Mouse (Mus musculus) MEL (cell line): ENCODE data around the gene Sh3d19. TPM values are rescaled to one million over a fixed set of nuclear protein-coding genes. Genes with fewer than 3 reads are reported as not detected.

Source experiments
- DNase-seq: peaks from one replicate; pipeline ENCODE4 v3.0.0; 2011; ENCODE audit warnings: low read depth, low spot score
- H3K27ac ChIP-seq: 2 replicates; pipeline ENCODE4 v1.5.1; 2012; ENCODE audit warnings: low read depth, mild to moderate bottlenecking, control low read depth, low read length, moderate library complexity; ENCODE audit not compliant: control insufficient read depth
- H3K27me3 ChIP-seq, 2 experiments: fragments of 150-350 bp in 1 of 2; sonication (generic) in 1 of 2; 2 replicates each; pipeline ENCODE4 v1.6.1; 2012; ENCODE audit warnings: low read length in 2 of 2, mild to moderate bottlenecking in 2 of 2, improper control_type of control experiment in 1 of 2, moderate library complexity in 1 of 2; ENCODE audit not compliant: insufficient read depth in 2 of 2, control insufficient read depth in 1 of 2
- H3K36me3 ChIP-seq, 2 experiments: 2 replicates each; pipeline ENCODE4 v1.6.1; 2012 to 2014; ENCODE audit warnings: low read length in 2 of 2, improper control_type of control experiment in 1 of 2, inconsistent platforms in 1 of 2, mild to moderate bottlenecking in 1 of 2; ENCODE audit not compliant: insufficient read depth in 2 of 2, control insufficient read depth in 1 of 2
- H3K4me1 ChIP-seq, 2 experiments: fragments of 150-350 bp in 1 of 2; sonication (generic) in 1 of 2; 2 replicates each; pipeline ENCODE4 v1.6.1; 2012; ENCODE audit warnings: low read length in 2 of 2, improper control_type of control experiment in 1 of 2, mild to moderate bottlenecking in 1 of 2; ENCODE audit not compliant: insufficient read depth in 2 of 2, control insufficient read depth in 1 of 2
- H3K4me3 ChIP-seq, 2 experiments: fragments of 150-350 bp in 1 of 2; sonication (generic) in 1 of 2; 2 replicates each; pipeline ENCODE4 v1.5.1; 2012; ENCODE audit warnings: low read depth in 2 of 2, low read length in 2 of 2, mild to moderate bottlenecking in 2 of 2, moderate library complexity in 2 of 2, control low read depth in 1 of 2, improper control_type of control experiment in 1 of 2; ENCODE audit not compliant: control insufficient read depth in 1 of 2, insufficient read depth in 1 of 2
- H3K79me2 ChIP-seq: 2 replicates; pipeline ENCODE4 v1.6.1; 2012; ENCODE audit warnings: mild to moderate bottlenecking, low read length, moderate library complexity; ENCODE audit not compliant: control insufficient read depth, poor library complexity, insufficient read depth
- H3K9ac ChIP-seq: 2 replicates; pipeline ENCODE4 v1.6.1; 2012; ENCODE audit warnings: low read depth, mild to moderate bottlenecking, control low read depth, low read length, moderate library complexity; ENCODE audit not compliant: control insufficient read depth, poor library complexity, severe bottlenecking
- H3K9me3 ChIP-seq: fragments of 150-350 bp; sonication (generic); replicated peaks from 2 replicates; pipeline ENCODE4 v1.6.1; 2012; ENCODE audit warnings: mild to moderate bottlenecking, low read length, improper control_type of control experiment, moderate library complexity; ENCODE audit not compliant: insufficient read depth
- BHLHE40 ChIP-seq: IDR thresholded peaks from 2 replicates; pipeline ENCODE4 v1.6.1; 2012; ENCODE audit warnings: low read depth, mild to moderate bottlenecking, inconsistent platforms, low read length, improper control_type of control experiment, borderline replicate concordance
- CHD1 ChIP-seq: IDR thresholded peaks from 2 replicates; pipeline ENCODE4 v1.6.1; 2012; ENCODE audit warnings: low read depth, mild to moderate bottlenecking, inconsistent platforms, low read length, improper control_type of control experiment
- E2F4 ChIP-seq: IDR thresholded peaks from 2 replicates; pipeline ENCODE4 v1.6.1; 2011; ENCODE audit warnings: low read depth, low read length, improper control_type of control experiment, borderline replicate concordance
- ELF1 ChIP-seq: IDR thresholded peaks from 2 replicates; pipeline ENCODE4 v1.6.1; 2014; ENCODE audit warnings: low read depth, mild to moderate bottlenecking, inconsistent platforms, low read length, improper control_type of control experiment, moderate library complexity
- GABPA ChIP-seq: IDR thresholded peaks from 2 replicates; pipeline ENCODE4 v1.6.1; 2012; ENCODE audit warnings: low read depth, mild to moderate bottlenecking, inconsistent platforms, low read length, improper control_type of control experiment, moderate library complexity
- GATA1 ChIP-seq: IDR thresholded peaks from 2 replicates; pipeline ENCODE4 v1.6.1; 2011; ENCODE audit warnings: low read depth, low read length, improper control_type of control experiment
- HCFC1 ChIP-seq: IDR thresholded peaks from 2 replicates; pipeline ENCODE4 v1.6.1; 2012; ENCODE audit warnings: low read depth, mild to moderate bottlenecking, inconsistent platforms, low read length, improper control_type of control experiment, moderate library complexity
- KAT2A ChIP-seq: conservative IDR thresholded peaks from 2 replicates; pipeline ENCODE4 v1.6.1; 2012; ENCODE audit warnings: low read depth, low read length, improper control_type of control experiment, inconsistent platforms
- MAFK ChIP-seq: IDR thresholded peaks from 2 replicates; pipeline ENCODE4 v1.6.1; 2011; ENCODE audit warnings: low read depth, mild to moderate bottlenecking, low read length, improper control_type of control experiment, borderline replicate concordance
- MAX ChIP-seq: IDR thresholded peaks from 2 replicates; pipeline ENCODE4 v1.6.1; 2011; ENCODE audit warnings: low read length, improper control_type of control experiment
- MXI1 ChIP-seq: IDR thresholded peaks from 2 replicates; pipeline ENCODE4 v1.6.1; 2011; ENCODE audit warnings: mild to moderate bottlenecking, low read depth, low read length, improper control_type of control experiment
- NELFE ChIP-seq: IDR thresholded peaks from 2 replicates; pipeline ENCODE4 v1.6.1; 2011; ENCODE audit warnings: low read depth, low read length, improper control_type of control experiment
- POLR2A ChIP-seq, 2 experiments: IDR thresholded peaks; 2 replicates each; pipeline ENCODE4 v1.6.1; 2011 to 2012; ENCODE audit warnings: low read length in 2 of 2, mild to moderate bottlenecking in 2 of 2, control low read depth in 1 of 2, improper control_type of control experiment in 1 of 2, low read depth in 1 of 2, moderate library complexity in 1 of 2; ENCODE audit not compliant: control insufficient read depth in 1 of 2, insufficient read depth in 1 of 2, poor library complexity in 1 of 2
- POLR2AphosphoS5 ChIP-seq: IDR thresholded peaks from 2 replicates; pipeline ENCODE4 v1.6.1; 2012; ENCODE audit warnings: low read depth, borderline replicate concordance, mild to moderate bottlenecking, inconsistent platforms, low read length, moderate library complexity, mixed read lengths
- RCOR1 ChIP-seq: IDR thresholded peaks from 2 replicates; pipeline ENCODE4 v1.6.1; 2012; ENCODE audit warnings: low read depth, mild to moderate bottlenecking, inconsistent platforms, low read length, improper control_type of control experiment
- TBP ChIP-seq: IDR thresholded peaks from 2 replicates; pipeline ENCODE4 v1.8.0; 2011; ENCODE audit warnings: low read depth, low read length, improper control_type of control experiment
- TCF12 ChIP-seq: IDR thresholded peaks from 2 replicates; pipeline ENCODE4 v1.6.1; 2014; ENCODE audit warnings: low read depth, mild to moderate bottlenecking, inconsistent platforms, low read length, improper control_type of control experiment, moderate library complexity
- ZKSCAN1 ChIP-seq: IDR thresholded peaks from 2 replicates; pipeline ENCODE4 v1.6.1; 2012; ENCODE audit warnings: low read depth, mild to moderate bottlenecking, inconsistent platforms, low read length, improper control_type of control experiment, moderate library complexity
- ZMIZ1 ChIP-seq: IDR thresholded peaks from 2 replicates; pipeline ENCODE4 v1.6.1; 2012; ENCODE audit warnings: low read depth, mild to moderate bottlenecking, inconsistent platforms, low read length, improper control_type of control experiment, moderate library complexity
- polyA plus RNA-seq, 2 experiments: library from polyadenylated mRNA; stranded (reverse) in 1 of 2; unstranded in 1 of 2; fragments of >175 nt in 1 of 2; fragments of >200 nt in 1 of 2; gene quantifications; 2 replicates each; pipeline versions ENCODE4 v1.2.1 to v1.2.4; 2012; ENCODE audit warnings: low replicate concordance in 2 of 2, low read depth in 1 of 2; ENCODE audit not compliant: insufficient read length in 2 of 2, insufficient read depth in 1 of 2, missing spikeins in 1 of 2
- total RNA-seq: library from RNA; depleted of rRNA; stranded (reverse); fragments of 300-350 nt; gene quantifications from 2 replicates; pipeline ENCODE4 v1.2.3, GENCODE M21; 2012

Gene Sh3d19
- total and polyA plus RNA-seq, 3 experiments = 2.2 to 4.8 TPM; not detected in 1

DNA sequence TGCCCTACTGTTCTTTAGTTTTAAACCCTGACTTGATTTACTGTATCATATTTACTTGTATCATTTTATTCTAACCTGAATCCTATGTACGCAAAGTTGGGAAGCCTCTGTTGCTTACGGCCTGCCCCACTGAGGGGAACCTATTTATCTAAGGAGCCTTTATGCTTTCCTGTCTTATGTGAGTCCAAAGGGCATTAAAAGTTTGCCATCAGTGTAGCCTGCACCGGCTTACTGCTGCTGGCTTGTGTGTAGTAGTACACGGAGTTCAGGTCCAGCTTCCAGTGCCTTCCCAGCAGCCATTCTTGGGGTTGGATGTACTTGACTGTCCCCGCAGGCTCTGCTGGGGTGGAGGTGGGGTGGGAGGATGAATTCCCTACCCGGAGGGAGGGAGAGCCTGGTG lies 13.6 kb downstream of the Sh3d19 start:
- no peak for DNase-seq
- H3K4me3 ChIP-seq = no peak overlapping the region
- H3K9me3 ChIP-seq = no peaks in the 10 kb centered on the region
- no peak overlapping the region for H3K9ac ChIP-seq
- H3K36me3 ChIP-seq = no peaks in the 10 kb centered on the region
- no peaks in the 10 kb centered on the region for H3K4me1 ChIP-seq
- H3K27ac ChIP-seq = no peak overlapping the region
- TF ChIP-seq CHD1 = no peak
- TF ChIP-seq HCFC1 = no peak
- no peak for TF ChIP-seq ZKSCAN1
- TF ChIP-seq POLR2AphosphoS5 = no peak
- TF ChIP-seq TBP = no peak
- no peak for TF ChIP-seq MAX
- TF ChIP-seq E2F4 = no peak
- no peak for TF ChIP-seq ZMIZ1
- no peak for TF ChIP-seq TCF12
- TF ChIP-seq RCOR1 = no peak
- TF ChIP-seq NELFE = no peak
- no peak for TF ChIP-seq MAFK
- no peak for TF ChIP-seq MXI1
- no peak for TF ChIP-seq POLR2A (IDR thresholded peaks at IDR 0.05; ENCODE audit: control insufficient read depth in 1 of 2, insufficient read depth in 1 of 2, low read depth in 1 of 2, low read length in 2 of 2, poor library complexity in 1 of 2)
- no peak for TF ChIP-seq BHLHE40
- TF ChIP-seq GABPA = no peak
- no peak for TF ChIP-seq ELF1
- no peak for TF ChIP-seq KAT2A
- H3K27me3 ChIP-seq = no peaks in the 10 kb centered on the region
- no peaks in the 10 kb centered on the region for H3K79me2 ChIP-seq

DNA sequence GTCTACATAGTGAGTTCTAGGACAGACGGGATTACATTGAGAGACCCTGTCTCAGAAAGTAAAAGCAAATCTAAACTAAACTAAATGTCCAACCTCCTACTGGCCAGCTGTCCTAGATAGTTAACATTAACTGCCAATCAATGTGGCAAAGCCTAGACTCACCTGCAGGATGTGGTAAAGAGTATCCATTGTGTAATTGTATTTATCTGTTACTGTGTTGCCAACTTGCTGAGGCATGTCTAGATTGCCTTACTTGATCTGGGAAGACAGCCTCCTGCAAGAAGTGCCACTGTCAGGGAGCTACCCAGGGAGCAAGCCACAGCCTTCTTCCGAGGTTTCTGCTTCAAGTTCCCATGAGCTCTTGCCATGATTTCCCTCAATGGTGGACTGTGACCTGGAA lies 16.3 kb downstream of the Sh3d19 start:
- H3K4me1 ChIP-seq = peaks cover under 1 to 10% of the 10 kb centered on the region in 2 experiments
- H3K36me3 ChIP-seq = peaks cover 0 to 12% of the 10 kb centered on the region in 2 experiments; a peak in 2 of 4 replicates
- H3K27ac ChIP-seq = no peak overlapping the region
- H3K9me3 ChIP-seq = no peaks in the 10 kb centered on the region
- H3K27me3 ChIP-seq = no peaks in the 10 kb centered on the region
- DNase-seq = no peak
- TF ChIP-seq E2F4 = no peak
- TF ChIP-seq TBP = no peak
- no peak for TF ChIP-seq GATA1
- H3K4me3 ChIP-seq = no peak overlapping the region
- H3K9ac ChIP-seq = no peak overlapping the region
- no peaks in the 10 kb centered on the region for H3K79me2 ChIP-seq
